Mouse (Mus musculus): ENCODE data around the gene Hoxa3. TPM values are rescaled to one million over a fixed set of nuclear protein-coding genes. Genes with fewer than 3 reads are reported as not detected.

Hoxa3 gene
- total and polyA plus RNA-seq, 3 experiments = 0.55 to 1.3 (median 0.76) TPM

DNA sequence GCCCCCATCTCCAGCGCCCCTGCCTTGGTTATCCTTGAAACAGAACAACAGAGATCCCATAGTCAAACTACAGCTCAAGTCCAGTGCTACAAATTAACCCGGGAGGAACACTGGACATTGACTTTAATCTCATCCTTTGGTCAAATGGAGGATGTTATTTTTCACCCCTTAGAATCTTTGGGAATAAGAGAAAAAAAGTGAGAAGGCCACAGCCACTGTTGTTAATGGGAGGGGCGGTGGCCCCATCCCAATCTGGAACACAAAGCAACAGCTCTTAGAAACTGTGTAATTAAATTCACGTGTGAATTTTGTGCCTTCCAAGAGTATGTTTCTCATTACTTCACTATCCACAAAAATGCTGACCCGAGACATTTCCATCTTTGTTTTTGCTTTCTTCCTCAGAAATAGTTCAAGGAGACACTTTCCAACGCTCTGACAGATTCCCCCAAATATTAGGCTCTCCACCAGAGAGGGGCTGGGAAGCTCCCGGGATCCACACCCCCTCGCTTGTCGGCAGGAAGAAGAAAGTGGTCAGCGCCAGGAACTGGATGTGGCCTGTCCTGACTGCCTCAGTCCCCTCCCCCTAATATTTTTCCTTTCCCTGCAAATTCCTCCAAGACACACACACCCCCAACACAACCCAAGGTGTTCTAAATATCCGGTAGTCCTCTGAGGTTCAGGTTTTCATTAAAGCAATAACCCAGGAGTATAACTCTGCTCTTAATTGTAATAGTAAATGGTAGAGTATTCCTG, 14.5 kb upstream of the Hoxa3 start:
- no peak for TF ChIP-seq EP300 (IDR thresholded peaks at IDR 0.05; ENCODE audit: insufficient read depth, low read depth, low read length)
- no peak for TF ChIP-seq POLR2A (IDR thresholded peaks at IDR 0.05; ENCODE audit: insufficient read depth, low read depth, low read length)
- TF ChIP-seq CTCF (IDR thresholded peaks at IDR 0.05) = no peak
- H3K27ac ChIP-seq = no peak overlapping the region
- no peak overlapping the region for H3K4me3 ChIP-seq
- H3K27me3 ChIP-seq (ENCODE audit: control insufficient read depth, insufficient read depth, low read length) = peaks cover 44% of the 10 kb centered on the region
- intact Hi-C loops (cut with DNase I) = no loop called here
- no peak for DNase-seq
- H3K36me3 ChIP-seq (ENCODE audit: control insufficient read depth, insufficient read depth, low read length) = no peaks in the 10 kb centered on the region
- H3K79me2 ChIP-seq (replicated peaks; ENCODE audit: control insufficient read depth, insufficient read depth, low read length) = no peaks in the 10 kb centered on the region
- H3K4me1 ChIP-seq (ENCODE audit: control insufficient read depth, insufficient read depth, low read length) = no peaks in the 10 kb centered on the region; the same call in 1 of the 2 replicates
- 11% methylated on average over 11 of the region's 11 CpGs for WGBS
- no peak overlapping the region for H3K9ac ChIP-seq (ENCODE audit: low read depth, low read length)

DNA sequence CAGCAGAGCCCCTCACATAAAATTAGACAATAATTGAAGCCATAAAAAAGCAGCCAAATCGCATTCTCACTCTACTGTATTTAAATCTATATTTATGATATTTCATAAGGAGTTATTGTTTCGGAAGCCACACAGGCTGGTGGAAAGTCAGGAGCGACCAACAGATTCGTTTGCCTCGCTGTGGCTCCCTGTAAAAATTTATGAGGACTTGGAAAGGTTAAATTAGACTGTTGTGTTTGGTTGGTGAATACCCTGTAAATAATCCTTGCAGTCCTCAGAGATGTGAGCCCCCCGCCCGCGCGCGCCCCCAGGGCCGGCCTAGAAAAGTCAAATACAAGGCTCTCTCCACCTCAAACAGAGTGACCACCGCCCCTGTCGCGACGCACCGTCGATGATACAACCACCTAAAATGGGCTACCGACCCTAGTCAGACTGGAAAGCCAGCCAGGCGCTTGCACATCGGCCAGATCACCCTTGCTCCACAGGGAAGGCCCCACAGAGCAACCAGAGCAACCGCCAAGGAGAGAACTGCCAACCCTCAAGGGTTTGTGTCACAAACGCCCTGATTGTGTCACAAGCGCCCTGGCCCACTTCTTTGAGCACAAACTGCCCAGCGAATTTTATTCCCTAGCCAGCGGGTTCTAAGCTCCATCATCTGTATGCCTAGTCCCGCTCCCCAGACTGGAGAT, 13.6 kb upstream of the Hoxa3 start:
- no peak overlapping the region for H3K27ac ChIP-seq
- peaks cover 42% of the 10 kb centered on the region for H3K27me3 ChIP-seq (ENCODE audit: control insufficient read depth, insufficient read depth, low read length)
- no peak for DNase-seq
- no peaks in the 10 kb centered on the region for H3K4me1 ChIP-seq (ENCODE audit: control insufficient read depth, insufficient read depth, low read length)
- H3K4me3 ChIP-seq = no peak overlapping the region
- 7% methylated on average over 26 of the region's 26 CpGs for WGBS
- no peak for TF ChIP-seq CTCF (IDR thresholded peaks at IDR 0.05)
- no peak for TF ChIP-seq POLR2A (IDR thresholded peaks at IDR 0.05; ENCODE audit: insufficient read depth, low read depth, low read length)
- no peak for TF ChIP-seq EP300 (IDR thresholded peaks at IDR 0.05; ENCODE audit: insufficient read depth, low read depth, low read length)
- H3K9ac ChIP-seq (ENCODE audit: low read depth, low read length) = no peak overlapping the region
- no peaks in the 10 kb centered on the region for H3K36me3 ChIP-seq (ENCODE audit: control insufficient read depth, insufficient read depth, low read length)
- H3K79me2 ChIP-seq (replicated peaks; ENCODE audit: control insufficient read depth, insufficient read depth, low read length) = no peaks in the 10 kb centered on the region
- intact Hi-C loops (cut with DNase I) = no loop called here

DNA sequence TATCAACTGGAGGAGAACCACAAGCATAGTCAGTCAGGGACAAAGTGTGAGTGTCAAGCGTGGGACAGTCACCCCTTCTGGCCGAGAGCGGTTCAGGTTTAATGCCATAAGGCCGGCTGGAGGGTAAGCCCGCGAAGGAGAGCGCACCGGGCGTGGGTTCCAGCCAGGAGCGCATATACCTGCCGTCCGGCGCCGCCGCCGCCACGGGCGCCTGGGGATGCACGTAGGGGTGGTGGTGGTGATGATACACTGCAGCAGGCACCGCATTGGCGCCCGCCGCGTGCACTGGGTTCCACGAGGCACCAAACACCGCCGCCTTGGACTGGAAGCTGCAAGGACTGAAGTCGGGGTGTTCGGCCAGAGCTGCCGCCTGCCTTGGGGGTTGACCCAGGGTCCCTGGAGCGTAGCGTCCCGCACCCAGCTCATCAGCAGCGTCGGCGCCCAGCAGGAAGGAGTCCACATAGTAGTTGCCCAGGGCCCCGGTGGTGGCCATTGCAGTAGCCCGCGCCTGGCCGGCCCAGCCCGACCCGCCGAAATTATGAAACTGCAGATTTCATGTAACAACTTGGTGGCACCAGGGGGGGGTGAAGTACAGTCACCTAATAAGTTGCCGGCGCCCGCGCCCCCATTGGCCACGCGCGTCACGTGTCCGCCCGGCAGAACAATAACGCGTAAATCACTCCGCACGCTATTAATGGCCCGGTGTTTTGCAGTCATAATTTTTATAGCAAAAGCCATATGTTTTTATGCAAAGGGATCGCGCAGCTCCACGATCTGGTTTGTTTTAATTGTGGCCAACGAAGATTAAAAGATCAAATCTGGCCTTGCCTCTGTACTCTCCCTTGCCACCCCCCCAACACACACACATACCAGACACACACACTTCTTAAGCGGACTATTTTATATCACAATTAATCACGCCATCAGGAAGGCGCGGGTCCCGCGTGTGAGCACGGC, 12.8 kb upstream of the Hoxa3 start:
- intact Hi-C loops (cut with DNase I) = no loop called here
- Histone ChIP-seq H3K27me3 (ENCODE audit: control insufficient read depth, insufficient read depth, low read length) (peaks cover 45% of the 10 kb centered on the region), H3K9ac (ENCODE audit: low read depth, low read length) (no peak overlapping the region), H3K79me2 (replicated peaks; ENCODE audit: control insufficient read depth, insufficient read depth, low read length) (no peaks in the 10 kb centered on the region), H3K4me1 (ENCODE audit: control insufficient read depth, insufficient read depth, low read length) (peaks cover 1% of the 10 kb centered on the region; the same call in 1 of the 2 replicates), H3K4me3 (no peak overlapping the region), H3K27ac (no peak overlapping the region), H3K36me3 (ENCODE audit: control insufficient read depth, insufficient read depth, low read length) (no peaks in the 10 kb centered on the region)
- 5% methylated on average over 69 of the region's 69 CpGs for WGBS
- peak in 1 of 2 experiments; percentile 16 for DNase-seq
- TF ChIP-seq EP300 (IDR thresholded peaks at IDR 0.05; ENCODE audit: insufficient read depth, low read depth, low read length) (no peak), CTCF (IDR thresholded peaks at IDR 0.05) (no peak)

DNA sequence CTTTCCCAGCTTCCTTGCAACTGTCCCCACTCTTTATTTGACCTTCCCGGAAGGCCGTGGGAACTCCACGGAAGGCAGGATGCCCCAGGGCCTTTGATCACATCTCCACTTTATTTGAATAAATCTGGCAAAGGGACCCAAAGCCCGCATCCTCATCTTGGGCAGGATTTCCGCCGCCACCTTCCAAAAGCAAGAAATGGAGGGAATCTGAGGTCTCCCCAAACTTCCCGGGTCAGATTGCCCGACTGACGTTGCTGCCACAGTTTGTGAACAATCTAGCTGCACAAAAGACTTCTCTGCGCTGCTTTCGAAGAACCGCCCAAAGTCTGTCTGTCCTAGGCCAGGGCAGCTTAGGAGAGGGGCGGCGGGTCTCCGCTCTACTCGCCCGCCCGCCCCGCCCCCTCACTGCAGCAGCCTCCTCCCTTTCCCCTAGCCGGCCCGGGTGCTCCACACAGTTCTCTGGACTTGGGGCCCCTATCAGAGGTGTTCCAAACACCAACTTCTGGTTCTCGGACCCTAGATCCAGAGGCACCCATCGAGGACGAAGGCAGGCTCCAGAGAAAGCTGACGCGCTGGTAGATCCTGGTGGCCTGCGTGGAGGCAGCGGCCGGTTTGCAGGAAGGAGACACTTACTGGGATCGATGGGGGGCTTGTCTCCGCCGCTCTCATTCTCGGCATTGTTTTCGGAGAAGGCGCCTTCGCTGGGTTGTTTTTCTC, 11.9 kb upstream of the Hoxa3 start:
- intact Hi-C loops (cut with DNase I) = loop anchor here (5.0 kb wide), 2 partner anchors 348 to 843 kb away; no protein-coding TSS in a partner anchor
- Histone ChIP-seq H3K36me3 (ENCODE audit: control insufficient read depth, insufficient read depth, low read length) (no peaks in the 10 kb centered on the region), H3K9ac (ENCODE audit: low read depth, low read length) (no peak overlapping the region), H3K27ac (no peak overlapping the region), H3K79me2 (replicated peaks; ENCODE audit: control insufficient read depth, insufficient read depth, low read length) (no peaks in the 10 kb centered on the region), H3K27me3 (ENCODE audit: control insufficient read depth, insufficient read depth, low read length) (peaks cover 39% of the 10 kb centered on the region), H3K4me3 (no peak overlapping the region), H3K4me1 (ENCODE audit: control insufficient read depth, insufficient read depth, low read length) (peaks cover 1% of the 10 kb centered on the region; the same call in 1 of the 2 replicates)
- TF ChIP-seq EP300 (IDR thresholded peaks at IDR 0.05; ENCODE audit: insufficient read depth, low read depth, low read length) (no peak), POLR2A (IDR thresholded peaks at IDR 0.05; ENCODE audit: insufficient read depth, low read depth, low read length) (no peak), CTCF (IDR thresholded peaks at IDR 0.05) (no peak)
- 3% methylated on average over 36 of the region's 36 CpGs for WGBS
- no peak for DNase-seq

Measured in heart, adult 2 months (tissue).